Mouse (Mus musculus) G1E (cell line): ENCODE measurements around the gene Il22ra2. TPM values are rescaled to one million over a fixed set of nuclear protein-coding genes. Genes with fewer than 3 reads are reported as not detected.

Experiments
- ATAC-seq: 2 replicates; pipeline ENCODE4 v1.8.0; 2016; ENCODE audit warnings: mild to moderate bottlenecking; ENCODE audit not compliant: insufficient number of reproducible peaks, poor library complexity, low FRiP score, severe bottlenecking; ENCODE audit errors: extremely low read depth
- DNase-seq: peaks from one replicate; pipeline ENCODE4 v3.0.0; 2012; ENCODE audit warnings: low spot score
- H3K27me3 ChIP-seq: 2 replicates; pipeline ENCODE4 v1.6.1; 2012; ENCODE audit warnings: mild to moderate bottlenecking, low read length, inconsistent platforms; ENCODE audit not compliant: insufficient read depth
- H3K36me3 ChIP-seq: replicated peaks from 2 replicates; pipeline ENCODE3; 2012; ENCODE audit warnings: mild to moderate bottlenecking, inconsistent platforms
- H3K4me1 ChIP-seq: 2 replicates; pipeline ENCODE4 v1.6.1; 2012; ENCODE audit warnings: low read depth, low read length, inconsistent platforms, mixed read lengths; ENCODE audit not compliant: insufficient read depth
- H3K4me3 ChIP-seq: 2 replicates; pipeline ENCODE4 v1.5.1; 2012; ENCODE audit warnings: low read depth, mild to moderate bottlenecking, inconsistent platforms, low read length, moderate library complexity, mixed read lengths
- H3K9me3 ChIP-seq: replicated peaks from 2 replicates; pipeline ENCODE4 v1.6.1; 2012; ENCODE audit warnings: inconsistent platforms
- CTCF ChIP-seq: IDR thresholded peaks from 2 replicates; pipeline ENCODE4 v1.5.1; 2012; ENCODE audit warnings: low read depth, low read length, inconsistent platforms, mixed read lengths
- GATA1 ChIP-seq: IDR thresholded peaks from 2 replicates; pipeline ENCODE4 v1.6.1; 2012; ENCODE audit warnings: borderline replicate concordance, low read length, inconsistent platforms, mixed read lengths
- GATA2 ChIP-seq: IDR thresholded peaks from 2 replicates; pipeline ENCODE4 v1.6.1; 2012; ENCODE audit warnings: low read depth, low read length, inconsistent platforms, borderline replicate concordance
- POLR2AphosphoS5 ChIP-seq: IDR thresholded peaks from 2 replicates; pipeline ENCODE4 v1.6.1; 2012; ENCODE audit warnings: low read depth, low read length, inconsistent platforms; ENCODE audit not compliant: insufficient replicate concordance
- TAL1 ChIP-seq: conservative IDR thresholded peaks from 2 replicates; pipeline ENCODE4 v1.6.1; 2012; ENCODE audit warnings: low read depth, low read length, inconsistent platforms, mixed read lengths
- polyA plus RNA-seq: library from polyadenylated mRNA; stranded (reverse); fragments of >175 nt; gene quantifications from 2 replicates; pipeline ENCODE4 v1.2.3, GENCODE M21; 2012
- total RNA-seq, 2 experiments: library from RNA; stranded (forward) in 1 of 2; stranded (reverse) in 1 of 2; fragments of 200-1000 nt in 1 of 2; fragments of >200 nt in 1 of 2; fragmentation: Nextera tagmentation in 1 of 2; gene quantifications; 2 replicates each; pipeline ENCODE4 v1.2.3; 2014 to 2017

Il22ra2 gene
- total RNA-seq (2014; fragmentation: Nextera tagmentation) (not detected in 2 replicates), total RNA-seq (2017) (0.06 and 0.22 TPM in 2 replicates), polyA plus RNA-seq (not detected in 2 replicates)

DNA sequence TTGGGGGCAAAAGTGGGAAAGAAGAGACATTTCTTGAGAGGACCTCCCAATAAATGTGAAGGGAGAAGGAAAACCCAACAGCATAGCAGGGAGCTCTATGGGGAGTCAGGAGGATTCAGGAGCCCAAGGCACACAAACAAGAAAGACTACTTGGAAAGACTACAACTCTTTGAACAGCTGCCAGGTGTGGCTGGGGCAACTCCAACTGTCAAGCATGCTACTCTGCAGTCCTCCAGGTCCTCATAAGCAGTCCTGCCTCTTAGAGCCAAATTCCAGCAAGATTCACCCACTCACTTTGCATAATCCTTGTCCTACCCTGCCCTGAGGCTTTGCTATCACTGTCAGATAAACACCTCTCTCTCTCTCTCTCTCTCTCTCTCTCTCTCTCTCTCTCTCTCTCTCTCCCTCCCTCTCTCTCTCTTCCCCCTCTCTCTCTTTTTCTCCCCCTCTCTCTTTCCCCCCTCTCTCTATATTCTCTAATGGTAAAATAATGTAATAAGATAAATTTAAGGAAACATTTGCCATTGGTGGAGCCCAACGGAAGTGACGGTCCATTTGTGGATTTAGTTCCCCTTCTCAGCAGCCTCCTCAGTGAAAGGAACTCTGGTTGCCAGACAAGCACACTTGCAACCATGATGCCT, at the start of gene Il22ra2:
Gene Il22ra2 (plus strand): TSS at position 591 of the 641 bp plus-strand sequence.
- Histone ChIP-seq H3K4me3 (no peak within 1 kb of the TSS), H3K36me3 (no peaks in the 10 kb centered on the region), H3K9me3 (no peaks in the 10 kb centered on the region), H3K27me3 (peaks cover 6% of the 10 kb centered on the region), H3K4me1 (no peaks in the 10 kb centered on the region)
- TF ChIP-seq TAL1 = no peak
- TF ChIP-seq POLR2AphosphoS5 = no peak
- TF ChIP-seq CTCF = no peak
- TF ChIP-seq GATA1 = no peak
- no peak for TF ChIP-seq GATA2
- no peak for ATAC-seq
- no peak for DNase-seq

DNA sequence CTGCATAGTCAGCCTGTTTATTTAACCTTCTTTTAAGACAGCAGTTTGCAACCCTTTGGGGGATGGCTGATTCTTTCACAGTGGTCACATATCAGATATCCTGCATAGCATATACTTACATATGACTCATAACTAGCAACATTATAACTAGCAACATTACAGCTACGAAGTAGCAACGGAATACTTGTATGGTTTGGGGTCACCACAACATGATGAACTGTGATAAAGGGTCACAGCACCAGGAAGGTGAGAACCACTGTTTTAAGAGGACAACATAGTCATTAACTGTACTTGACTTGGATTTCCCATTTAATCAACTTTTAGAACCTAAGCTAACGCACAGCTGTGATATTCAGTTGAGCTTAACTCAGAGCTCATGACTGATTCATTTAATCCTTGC, 44.2 kb upstream of the Il22ra2 start:
- Histone ChIP-seq H3K4me1 (peaks cover 3% of the 10 kb centered on the region; the same call in 1 of the 2 replicates), H3K4me3 (no peak overlapping the region), H3K9me3 (no peaks in the 10 kb centered on the region), H3K36me3 (no peaks in the 10 kb centered on the region), H3K27me3 (peaks cover 6% of the 10 kb centered on the region; the same call in 1 of the 2 replicates)
- DNase-seq = no peak
- no peak for ATAC-seq
- TF ChIP-seq CTCF (no peak), GATA1 (no peak), GATA2 (no peak), TAL1 (no peak), POLR2AphosphoS5 (no peak)

DNA sequence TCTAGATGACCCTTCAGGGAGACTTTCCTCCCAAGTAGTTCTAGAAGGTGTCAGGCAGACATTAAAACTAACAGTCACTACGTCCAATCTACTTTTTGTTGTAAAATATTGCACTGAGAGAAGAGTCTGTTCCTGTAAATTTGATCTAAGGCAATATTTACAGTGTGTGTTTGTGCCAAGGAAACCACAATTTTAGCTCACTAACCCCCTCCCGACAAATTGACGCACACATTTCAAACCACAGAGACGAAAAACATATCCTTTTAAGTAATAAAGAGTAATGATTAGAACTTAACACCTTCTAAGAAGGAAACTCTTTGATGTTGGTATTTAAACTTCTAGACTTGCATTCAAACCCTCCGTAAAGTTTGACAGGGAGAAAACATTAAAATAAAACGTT, 43.8 kb upstream of the Il22ra2 start:
- no peak for TF ChIP-seq POLR2AphosphoS5
- no peak for TF ChIP-seq GATA1
- TF ChIP-seq TAL1 = no peak
- TF ChIP-seq CTCF = no peak
- TF ChIP-seq GATA2 = no peak
- DNase-seq = no peak

DNA sequence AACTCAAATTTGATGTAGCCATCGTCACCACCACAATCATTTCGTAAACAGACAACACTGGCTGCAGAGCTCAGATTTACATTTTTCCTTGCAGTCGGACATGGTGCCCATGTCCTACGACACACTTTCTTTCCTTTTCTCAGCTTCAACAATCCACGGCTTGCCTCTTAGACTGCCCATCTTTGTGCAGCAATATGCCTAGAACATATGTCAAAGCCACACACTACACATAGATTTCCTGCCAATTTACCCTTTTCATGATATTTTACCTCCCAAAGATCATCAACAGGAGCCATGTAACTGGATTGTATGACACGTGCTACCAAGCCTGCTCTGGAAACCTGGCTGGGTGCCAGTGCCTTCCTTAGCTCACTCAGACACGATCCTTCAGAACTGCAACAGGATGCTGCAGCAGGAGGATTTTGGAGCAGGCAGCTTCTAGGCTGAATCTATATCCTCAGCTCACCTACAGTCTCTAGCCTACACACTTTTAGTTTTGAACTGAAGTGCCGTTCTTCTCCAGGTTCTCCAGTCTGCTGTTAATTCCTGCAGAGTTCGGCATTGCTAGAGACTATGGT, 43.3 kb upstream of the Il22ra2 start:
- no peak for ATAC-seq
- Histone ChIP-seq H3K4me3 (no peak overlapping the region), H3K9me3 (no peaks in the 10 kb centered on the region), H3K4me1 (peaks cover 12% of the 10 kb centered on the region), H3K36me3 (no peaks in the 10 kb centered on the region), H3K27me3 (peaks cover 6% of the 10 kb centered on the region; the same call in 1 of the 2 replicates)
- no peak for DNase-seq
- TF ChIP-seq TAL1 (no peak), CTCF (no peak), GATA2 (no peak), POLR2AphosphoS5 (no peak), GATA1 (no peak)

More for the DNA sequence above, 43.8 kb upstream of the Il22ra2 start:
- Histone ChIP-seq H3K36me3 (no peaks in the 10 kb centered on the region), H3K27me3 (peaks cover 6% of the 10 kb centered on the region; the same call in 1 of the 2 replicates), H3K4me1 (peaks cover 7% of the 10 kb centered on the region; the same call in 1 of the 2 replicates), H3K9me3 (no peaks in the 10 kb centered on the region), H3K4me3 (no peak overlapping the region)
- ATAC-seq = no peak

DNA sequence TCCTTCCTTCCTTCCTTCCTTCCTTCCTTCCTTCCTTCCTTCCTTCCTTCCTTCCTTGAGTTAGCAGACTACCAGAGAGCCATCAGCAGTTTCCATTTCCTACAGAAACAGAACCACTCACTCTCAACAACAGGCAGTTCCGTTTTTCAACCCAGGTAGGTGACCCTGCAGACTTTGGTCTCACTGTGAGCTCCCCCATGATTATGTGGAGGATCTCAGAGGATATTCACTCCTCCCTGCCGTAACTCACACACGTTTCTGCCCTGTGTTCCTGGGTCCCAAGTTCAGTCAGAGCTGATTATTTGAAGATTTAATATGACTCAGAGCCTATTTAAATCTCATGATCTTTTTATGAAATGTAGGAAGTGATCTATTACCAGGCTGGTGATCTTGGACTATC, 41.1 kb upstream of the Il22ra2 start:
- peaks cover 6% of the 10 kb centered on the region; the same call in 1 of the 2 replicates for H3K27me3 ChIP-seq
- peaks cover 27% of the 10 kb centered on the region for H3K4me1 ChIP-seq
- no peaks in the 10 kb centered on the region for H3K9me3 ChIP-seq
- no peak for ATAC-seq
- no peaks in the 10 kb centered on the region for H3K36me3 ChIP-seq
- DNase-seq = no peak
- H3K4me3 ChIP-seq = no peak overlapping the region
- TF ChIP-seq CTCF (no peak), TAL1 (no peak), GATA1 (no peak), GATA2 (no peak), POLR2AphosphoS5 (no peak)

DNA sequence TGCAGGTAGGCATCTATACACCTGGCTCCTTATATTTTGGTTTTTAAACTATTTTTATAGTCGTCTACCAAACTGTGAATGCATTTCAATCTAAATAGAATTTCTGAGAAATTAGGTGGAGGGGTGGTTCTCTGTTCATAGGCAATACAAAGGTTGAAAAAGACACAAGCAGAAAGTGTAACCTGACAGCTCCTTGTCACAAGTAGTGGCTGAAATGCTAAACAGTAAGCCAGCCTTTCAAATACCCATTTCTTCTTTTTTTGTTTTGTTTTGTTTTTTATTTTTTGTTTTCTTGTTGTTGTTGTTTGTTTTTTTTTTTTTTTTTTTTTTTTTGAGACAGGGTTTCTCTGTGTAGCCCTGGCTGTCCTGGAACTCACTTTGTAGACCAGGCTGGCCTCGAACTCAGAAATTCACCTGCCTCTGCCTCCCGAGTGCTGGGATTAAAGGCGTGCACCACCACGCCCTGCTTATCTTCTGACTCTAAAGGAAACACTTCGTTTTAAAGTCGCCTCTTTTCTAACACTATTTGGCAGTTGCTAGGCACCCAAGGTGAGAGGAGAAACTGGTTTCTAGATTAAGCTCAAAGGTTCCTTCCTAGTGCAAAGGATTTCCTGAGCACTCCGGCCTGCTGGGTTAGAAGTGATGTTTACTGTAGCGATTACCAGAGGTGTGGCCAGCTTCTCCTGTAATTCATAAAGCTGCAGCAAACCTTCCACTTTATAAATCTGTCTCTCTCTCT, 39.8 kb upstream of the Il22ra2 start:
- ATAC-seq = no peak
- DNase-seq = no peak
- no peaks in the 10 kb centered on the region for H3K36me3 ChIP-seq

More for the DNA sequence above, 39.8 kb upstream of the Il22ra2 start:
- H3K27me3 ChIP-seq = peaks cover 6% of the 10 kb centered on the region; the same call in 1 of the 2 replicates
- no peaks in the 10 kb centered on the region for H3K9me3 ChIP-seq
- H3K4me1 ChIP-seq = peaks cover 30% of the 10 kb centered on the region
- TF ChIP-seq CTCF = no peak
- TF ChIP-seq GATA1 = no peak
- TF ChIP-seq TAL1 = no peak
- no peak overlapping the region for H3K4me3 ChIP-seq
